Mouse (Mus musculus) ES-E14 (cell line): ENCODE measurements around the gene Sub1. TPM values are rescaled to one million over a fixed set of nuclear protein-coding genes. Genes with fewer than 3 reads are reported as not detected.

Experiments used
- DNase-seq: peaks from one replicate; pipeline ENCODE4 v3.0.0-alpha.2; 2013; ENCODE audit warnings: low read depth, low spot score
- H3K27ac ChIP-seq: 2 replicates; pipeline ENCODE4 v1.5.1; 2012; ENCODE audit warnings: low read depth, mild to moderate bottlenecking, low read length, moderate library complexity, mixed read lengths; ENCODE audit not compliant: poor library complexity, insufficient read depth, severe bottlenecking
- H3K36me3 ChIP-seq: 2 replicates; pipeline ENCODE4 v1.6.1; 2012; ENCODE audit warnings: mild to moderate bottlenecking, low read length, moderate library complexity, mixed read lengths; ENCODE audit not compliant: control insufficient read depth, poor library complexity, insufficient read depth, severe bottlenecking
- H3K4me1 ChIP-seq, 2 experiments: fragments of 150-350 bp in 1 of 2; sonication (generic) in 1 of 2; 2 replicates each; pipeline ENCODE4 v1.6.1; 2012; ENCODE audit warnings: low read length in 2 of 2, mild to moderate bottlenecking in 1 of 2, mixed read lengths in 1 of 2; ENCODE audit not compliant: control insufficient read depth in 2 of 2, insufficient read depth in 2 of 2, poor library complexity in 1 of 2
- H3K4me3 ChIP-seq, 2 experiments: fragments of 150-350 bp in 1 of 2; sonication (generic) in 1 of 2; 2 replicates each; pipeline ENCODE4 v1.5.1; 2012; ENCODE audit warnings: low read length in 2 of 2, low read depth in 1 of 2, mild to moderate bottlenecking in 1 of 2, mixed read lengths in 1 of 2; ENCODE audit not compliant: insufficient read depth in 1 of 2, poor library complexity in 1 of 2, severe bottlenecking in 1 of 2
- H3K9ac ChIP-seq: 2 replicates; pipeline ENCODE4 v1.6.1; 2012; ENCODE audit warnings: low read depth, mild to moderate bottlenecking, low read length, mixed read lengths; ENCODE audit not compliant: poor library complexity, insufficient read depth, severe bottlenecking
- H3K9me3 ChIP-seq: fragments of 150-350 bp; sonication (generic); 2 replicates; pipeline ENCODE4 v1.6.1; 2012; ENCODE audit warnings: low read depth, mild to moderate bottlenecking, low read length; ENCODE audit not compliant: control insufficient read depth, insufficient read depth
- CHD2 ChIP-seq: IDR thresholded peaks from 2 replicates; pipeline ENCODE4 v1.6.1; 2014; ENCODE audit warnings: mild to moderate bottlenecking, low read depth, low read length, inconsistent platforms
- HCFC1 ChIP-seq: IDR thresholded peaks from 2 replicates; pipeline ENCODE4 v1.6.1; 2012; ENCODE audit warnings: low read length, inconsistent platforms, borderline replicate concordance; ENCODE audit not compliant: insufficient read depth
- MAFK ChIP-seq: IDR thresholded peaks from 2 replicates; pipeline ENCODE4 v1.6.1; 2014; ENCODE audit warnings: mild to moderate bottlenecking, low read depth, low read length, inconsistent platforms; ENCODE audit not compliant: insufficient read depth
- ZC3H11A ChIP-seq: IDR thresholded peaks from 2 replicates; pipeline ENCODE4 v1.6.1; 2012; ENCODE audit warnings: low read depth, mild to moderate bottlenecking, inconsistent platforms, low read length, borderline replicate concordance
- ZNF384 ChIP-seq: IDR thresholded peaks from 2 replicates; pipeline ENCODE4 v1.6.1; 2012; ENCODE audit warnings: low read depth, low read length, inconsistent platforms
- in situ Hi-C, 2 experiments: fragments of 600-800 bp; cut with MboI; formaldehyde crosslinking; loops; one replicate each; pipeline ENCODE4 v1.15.1; 2025; ENCODE audit warnings: low sequenced_read_pairs in 2 of 2, inconsistent platforms in 1 of 2; ENCODE audit not compliant: unreplicated experiment in 2 of 2
- total RNA-seq: library from RNA; depleted of rRNA; stranded (reverse); fragments of 300-350 nt; gene quantifications from 2 replicates; pipeline ENCODE4 v1.2.3, GENCODE M21; 2012

Gene Sub1
- total RNA-seq, 1 experiment, result 301 TPM

- TF ChIP-seq CHD2 (no peak), MAFK (no peak), ZNF384 (no peak), ZC3H11A (no peak), HCFC1 (no peak)
- H3K9me3 ChIP-seq, result no peaks in the 10 kb centered on the region
- H3K9ac ChIP-seq, result no peak overlapping the region
- H3K36me3 ChIP-seq, result no peaks in the 10 kb centered on the region
- H3K4me3 ChIP-seq, result no peak overlapping the region
- DNase-seq, result no peak
- H3K27ac ChIP-seq, result no peak overlapping the region
- H3K4me1 ChIP-seq, result no peaks in the 10 kb centered on the region
- in situ Hi-C loops, result loop anchor here in 1 of 2 experiments (25.0 kb wide), 2 partner anchors 369 to 544 kb away; no protein-coding TSS in a partner anchor
These were observed 40.7 kb downstream of the Sub1 start for GRCm38 (mm10) chr15:11956129-11956528.

- Histone ChIP-seq H3K4me3 (no peak overlapping the region), H3K9me3 (no peaks in the 10 kb centered on the region), H3K36me3 (no peaks in the 10 kb centered on the region), H3K9ac (no peak overlapping the region), H3K27ac (no peak overlapping the region), H3K4me1 (no peaks in the 10 kb centered on the region)
- in situ Hi-C loops, result loop anchor here in 1 of 2 experiments (25.0 kb wide), 2 partner anchors 367 to 542 kb away; no protein-coding TSS in a partner anchor
- DNase-seq, result no peak
- no peak for TF ChIP-seq CHD2
- no peak for TF ChIP-seq HCFC1
- TF ChIP-seq ZC3H11A, result no peak
- TF ChIP-seq ZNF384, result no peak
- no peak for TF ChIP-seq MAFK
These were observed 42.6 kb downstream of the Sub1 start for GRCm38 (mm10) chr15:11954190-11954589.

- no peak for DNase-seq
- H3K36me3 ChIP-seq, result no peaks in the 10 kb centered on the region
- H3K9ac ChIP-seq, result no peak overlapping the region
- H3K4me3 ChIP-seq, result no peak overlapping the region
- TF ChIP-seq ZNF384 (no peak), CHD2 (no peak), MAFK (no peak), HCFC1 (no peak), ZC3H11A (no peak)
- no peak overlapping the region for H3K27ac ChIP-seq
- no peaks in the 10 kb centered on the region for H3K9me3 ChIP-seq
- in situ Hi-C loops, result loop anchor here in 1 of 2 experiments (25.0 kb wide), 2 partner anchors 365 to 540 kb away; no protein-coding TSS in a partner anchor
- no peaks in the 10 kb centered on the region for H3K4me1 ChIP-seq
These were observed 44.6 kb downstream of the Sub1 start for GRCm38 (mm10) chr15:11952159-11952558.

- Histone ChIP-seq H3K4me3 (no peak overlapping the region), H3K4me1 (no peaks in the 10 kb centered on the region), H3K27ac (no peak overlapping the region), H3K9me3 (no peaks in the 10 kb centered on the region), H3K9ac (no peak overlapping the region), H3K36me3 (no peaks in the 10 kb centered on the region)
- in situ Hi-C loops, result loop anchor here in 1 of 2 experiments (25.0 kb wide), 2 partner anchors 364 to 539 kb away; no protein-coding TSS in a partner anchor
- no peak for DNase-seq
- no peak for TF ChIP-seq ZC3H11A
- TF ChIP-seq MAFK, result no peak
- no peak for TF ChIP-seq CHD2
- no peak for TF ChIP-seq HCFC1
- no peak for TF ChIP-seq ZNF384
These were observed 45.6 kb downstream of the Sub1 start for GRCm38 (mm10) chr15:11951181-11951580.

- in situ Hi-C loops, result loop anchor here in 1 of 2 experiments (25.0 kb wide), 2 partner anchors 363 to 538 kb away; no protein-coding TSS in a partner anchor
- Histone ChIP-seq H3K9ac (no peak overlapping the region), H3K9me3 (no peaks in the 10 kb centered on the region), H3K4me3 (no peak overlapping the region), H3K27ac (no peak overlapping the region), H3K36me3 (no peaks in the 10 kb centered on the region), H3K4me1 (no peaks in the 10 kb centered on the region)
- no peak for DNase-seq
- no peak for TF ChIP-seq ZNF384
- TF ChIP-seq HCFC1, result no peak
- TF ChIP-seq MAFK, result no peak
- no peak for TF ChIP-seq CHD2
- no peak for TF ChIP-seq ZC3H11A
These were observed 46.6 kb downstream of the Sub1 start for GRCm38 (mm10) chr15:11950144-11950543.
